Mouse (Mus musculus) CD4-positive, CD25-positive, alpha-beta regulatory T cell, adult 4 months (primary cell): ENCODE measurements around the gene Gpc3. TPM values are rescaled to one million over a fixed set of nuclear protein-coding genes. Genes with fewer than 3 reads are reported as not detected.
"Not testable (repeated sequence)": the region's sequence is repeated elsewhere in the genome, so short reads cannot be mapped to it uniquely, and the experiment has no call there.

ENCODE experiments used
- ATAC-seq: one replicate; pipeline ENCODE4 v1.8.0; 2017
- polyA plus RNA-seq, 2 experiments: library from polyadenylated mRNA; unstranded; fragments of 100-300 nt; shearing (Covaris generic); gene quantifications; one replicate each; pipeline ENCODE4 v1.2.1; 2017

Gpc3 gene
- polyA plus RNA-seq, 2 experiments from 2014 or later, result not detected

GRCm38 (mm10) chrX:52277599-52277998 lies 336.2 kb downstream of the Gpc3 start:
- ATAC-seq, result no peak

- ATAC-seq, result no peak
Observed at GRCm38 (mm10) chrX:52273016-52273415, 340.7 kb downstream of the Gpc3 start.

- no peak for ATAC-seq
Observed at GRCm38 (mm10) chrX:52261991-52262390, 351.8 kb downstream of the Gpc3 start.

- ATAC-seq, result no peak
Observed at GRCm38 (mm10) chrX:52261546-52261945, 352.2 kb downstream of the Gpc3 start.

- ATAC-seq, result not testable (repeated sequence)
Observed at GRCm38 (mm10) chrX:52259771-52260170, 354.0 kb downstream of the Gpc3 start.

GRCm38 (mm10) chrX:52254526-52254925 lies 359.2 kb downstream of the Gpc3 start:
- no peak for ATAC-seq

GRCm38 (mm10) chrX:52245694-52246297 lies 368.0 kb downstream of the Gpc3 start:
- no peak for ATAC-seq

GRCm38 (mm10) chrX:52237470-52237869 lies 376.3 kb downstream of the Gpc3 start:
- ATAC-seq, result no peak

- ATAC-seq, result no peak
Observed at GRCm38 (mm10) chrX:52231984-52232383, 381.8 kb downstream of the Gpc3 start.

- no peak for ATAC-seq
Observed at GRCm38 (mm10) chrX:52230711-52231110, 383.0 kb downstream of the Gpc3 start.

Other genes starting within 250 kb of the Gpc3 start
- gene Ccdc160, start 177.2 kb upstream of the Gpc3 start, polyA plus RNA-seq, result not detected